Mouse (Mus musculus): ENCODE data around the gene Fam69a. TPM values are rescaled to one million over a fixed set of nuclear protein-coding genes. Genes with fewer than 3 reads are reported as not detected.
"Not testable (repeated sequence)": the region's sequence is repeated elsewhere in the genome, so short reads cannot be mapped to it uniquely, and the experiment has no call there.

The Fam69a gene
- 31.5 and 31.9 TPM in 2 replicates for polyA plus RNA-seq (2015; fragmentation: Nextera tagmentation; extraction: Ambion mirVana)

GRCm38 (mm10) chr5:107986967-107987834 is at the start of gene Fam69a:
TSS of gene Fam69a (minus strand) at chr5:107987085.
- Histone ChIP-seq H3K4me1 (peaks cover 15% of the 10 kb centered on the region), H3K4me3 (peak within 1 kb of the TSS; percentile 95), H3K27me3 (no peaks in the 10 kb centered on the region), H3K36me3 (no peaks in the 10 kb centered on the region), H3K9ac (replicated peaks) (peak within 1 kb of the TSS; percentile 92), H3K9me3 (no peaks in the 10 kb centered on the region), H3K4me2 (replicated peaks) (peak within 1 kb of the TSS; percentile 71), H3K27ac (replicated peaks) (peak within 1 kb of the TSS; percentile 97)
- peak; percentile 94 for ATAC-seq (replicated peaks)
- under 1% methylated on average over 89 of the region's 91 CpGs for WGBS

- Histone ChIP-seq H3K27ac (replicated peaks) (peak overlapping the region; percentile 55), H3K27me3 (no peaks in the 10 kb centered on the region), H3K36me3 (no peaks in the 10 kb centered on the region), H3K4me2 (replicated peaks) (no peak overlapping the region), H3K9me3 (no peaks in the 10 kb centered on the region), H3K4me1 (peaks cover 8% of the 10 kb centered on the region; the same call in 1 of the 2 replicates), H3K4me3 (no peak overlapping the region), H3K9ac (replicated peaks) (no peak overlapping the region)
- ATAC-seq (replicated peaks): peak; percentile 82
- WGBS: 14% methylated on average over 2 of the region's 2 CpGs
Measured at GRCm38 (mm10) chr5:108035523-108035922, 48.6 kb upstream of the Fam69a start.

- 37% methylated on average over 4 of the region's 4 CpGs for WGBS
- H3K4me1 ChIP-seq: peaks cover 8% of the 10 kb centered on the region; the same call in 1 of the 2 replicates
- H3K9ac ChIP-seq (replicated peaks): no peak overlapping the region
- H3K27ac ChIP-seq (replicated peaks): no peak overlapping the region
- no peaks in the 10 kb centered on the region for H3K36me3 ChIP-seq
- no peaks in the 10 kb centered on the region for H3K27me3 ChIP-seq
- ATAC-seq (replicated peaks): peak; percentile 66
- no peaks in the 10 kb centered on the region for H3K9me3 ChIP-seq
- H3K4me2 ChIP-seq (replicated peaks): no peak overlapping the region
- no peak overlapping the region for H3K4me3 ChIP-seq
Measured at GRCm38 (mm10) chr5:108034194-108034593, 47.3 kb upstream of the Fam69a start.

- Histone ChIP-seq H3K9me3 (no peaks in the 10 kb centered on the region), H3K4me1 (peaks cover 8% of the 10 kb centered on the region; the same call in 1 of the 2 replicates), H3K9ac (replicated peaks) (no peak overlapping the region), H3K27ac (replicated peaks) (no peak overlapping the region), H3K36me3 (no peaks in the 10 kb centered on the region), H3K4me3 (no peak overlapping the region), H3K27me3 (no peaks in the 10 kb centered on the region), H3K4me2 (replicated peaks) (no peak overlapping the region)
- 89% methylated on average over 4 of the region's 4 CpGs for WGBS
- no peak for ATAC-seq (replicated peaks)
Measured at GRCm38 (mm10) chr5:108031267-108031666, 44.4 kb upstream of the Fam69a start.

GRCm38 (mm10) chr5:108029968-108030367 is 43.1 kb upstream of the Fam69a start:
- H3K4me2 ChIP-seq (replicated peaks): no peak overlapping the region

GRCm38 (mm10) chr5:108028797-108029536 is 42.1 kb upstream of the Fam69a start:
- H3K4me1 ChIP-seq; H3K27ac ChIP-seq (replicated peaks); H3K27me3 ChIP-seq; H3K9ac ChIP-seq (replicated peaks); H3K36me3 ChIP-seq; H3K4me2 ChIP-seq (replicated peaks); H3K9me3 ChIP-seq; ATAC-seq (replicated peaks); H3K4me3 ChIP-seq: not testable (repeated sequence)
- 88% methylated on average over 7 of the region's 7 CpGs for WGBS

More at GRCm38 (mm10) chr5:108029968-108030367, 43.1 kb upstream of the Fam69a start:
- peaks cover under 1% of the 10 kb centered on the region; the same call in 1 of the 2 replicates for H3K4me1 ChIP-seq
- no peaks in the 10 kb centered on the region for H3K27me3 ChIP-seq
- H3K36me3 ChIP-seq: no peaks in the 10 kb centered on the region
- no peak overlapping the region for H3K9ac ChIP-seq (replicated peaks)
- no peak overlapping the region for H3K4me3 ChIP-seq
- ATAC-seq (replicated peaks): no peak
- no peak overlapping the region for H3K27ac ChIP-seq (replicated peaks)
- WGBS: 89% methylated on average over 2 of the region's 2 CpGs
- H3K9me3 ChIP-seq: no peaks in the 10 kb centered on the region

GRCm38 (mm10) chr5:108028230-108028629 is 41.3 kb upstream of the Fam69a start:
- H3K27ac ChIP-seq (replicated peaks): no peak overlapping the region
- no peaks in the 10 kb centered on the region for H3K9me3 ChIP-seq
- no peaks in the 10 kb centered on the region for H3K27me3 ChIP-seq
- WGBS: 93% methylated on average over 4 of the region's 4 CpGs
- no peak overlapping the region for H3K4me2 ChIP-seq (replicated peaks)
- H3K4me3 ChIP-seq: no peak overlapping the region
- no peaks in the 10 kb centered on the region for H3K36me3 ChIP-seq
- H3K9ac ChIP-seq (replicated peaks): no peak overlapping the region
- no peak for ATAC-seq (replicated peaks)
- H3K4me1 ChIP-seq: no peaks in the 10 kb centered on the region

- 82% methylated on average over 3 of the region's 3 CpGs for WGBS
- H3K27me3 ChIP-seq: no peaks in the 10 kb centered on the region
- H3K4me2 ChIP-seq (replicated peaks): no peak overlapping the region
- H3K4me3 ChIP-seq: no peak overlapping the region
- H3K36me3 ChIP-seq: no peaks in the 10 kb centered on the region
- no peak for ATAC-seq (replicated peaks)
- no peaks in the 10 kb centered on the region for H3K9me3 ChIP-seq
- no peak overlapping the region for H3K27ac ChIP-seq (replicated peaks)
- H3K4me1 ChIP-seq: no peaks in the 10 kb centered on the region
- H3K9ac ChIP-seq (replicated peaks): no peak overlapping the region
Measured at GRCm38 (mm10) chr5:108021346-108021745, 34.5 kb upstream of the Fam69a start.

- no peak overlapping the region for H3K27ac ChIP-seq (replicated peaks)
- no peaks in the 10 kb centered on the region for H3K27me3 ChIP-seq
- H3K36me3 ChIP-seq: no peaks in the 10 kb centered on the region
- no peak overlapping the region for H3K4me3 ChIP-seq
- WGBS: 30% methylated on average over 2 of the region's 2 CpGs
- H3K4me2 ChIP-seq (replicated peaks): no peak overlapping the region
- no peak overlapping the region for H3K9ac ChIP-seq (replicated peaks)
- H3K4me1 ChIP-seq: no peaks in the 10 kb centered on the region
- H3K9me3 ChIP-seq: no peaks in the 10 kb centered on the region
- ATAC-seq (replicated peaks): no peak
Measured at GRCm38 (mm10) chr5:108019367-108019766, 32.5 kb upstream of the Fam69a start.

GRCm38 (mm10) chr5:108017232-108017631 is 30.3 kb upstream of the Fam69a start:
- WGBS: 96% methylated on average over 2 of the region's 2 CpGs
- no peak overlapping the region for H3K27ac ChIP-seq (replicated peaks)
- no peak overlapping the region for H3K4me2 ChIP-seq (replicated peaks)
- ATAC-seq (replicated peaks): no peak
- H3K27me3 ChIP-seq: no peaks in the 10 kb centered on the region
- no peaks in the 10 kb centered on the region for H3K36me3 ChIP-seq
- H3K4me1 ChIP-seq: no peaks in the 10 kb centered on the region
- H3K9me3 ChIP-seq: no peaks in the 10 kb centered on the region
- H3K4me3 ChIP-seq: no peak overlapping the region
- no peak overlapping the region for H3K9ac ChIP-seq (replicated peaks)

GRCm38 (mm10) chr5:108015422-108015821 is 28.5 kb upstream of the Fam69a start:
- Histone ChIP-seq H3K4me1 (no peaks in the 10 kb centered on the region), H3K4me2 (replicated peaks) (no peak overlapping the region), H3K4me3 (no peak overlapping the region), H3K36me3 (no peaks in the 10 kb centered on the region), H3K9me3 (no peaks in the 10 kb centered on the region), H3K27me3 (no peaks in the 10 kb centered on the region), H3K27ac (replicated peaks) (no peak overlapping the region), H3K9ac (replicated peaks) (no peak overlapping the region)
- WGBS: 71% methylated on average over 7 of the region's 7 CpGs
- no peak for ATAC-seq (replicated peaks)

- Histone ChIP-seq H3K27ac (replicated peaks) (no peak overlapping the region), H3K27me3 (no peaks in the 10 kb centered on the region), H3K9me3 (no peaks in the 10 kb centered on the region), H3K4me2 (replicated peaks) (no peak overlapping the region), H3K9ac (replicated peaks) (no peak overlapping the region), H3K4me1 (no peaks in the 10 kb centered on the region), H3K36me3 (no peaks in the 10 kb centered on the region), H3K4me3 (no peak overlapping the region)
- ATAC-seq (replicated peaks): no peak
- WGBS: 0% methylated on average over 1 of the region's 1 CpGs
Measured at GRCm38 (mm10) chr5:108014173-108014572, 27.3 kb upstream of the Fam69a start.
